Mouse (Mus musculus): ENCODE data around the gene Aak1.
"Not testable (repeated sequence)": the region's sequence is repeated elsewhere in the genome, so short reads cannot be mapped to it uniquely, and the experiment has no call there.

Aak1 gene

GRCm38 (mm10) chr6:86841949-86842348 lies 7.4 kb upstream of the Aak1 start:
- no peak for DNase-seq (ENCODE audit: inconsistent ontology term)

GRCm38 (mm10) chr6:86843636-86844035 lies 5.7 kb upstream of the Aak1 start:
- no peak for DNase-seq (ENCODE audit: inconsistent ontology term)

- no peak for DNase-seq (ENCODE audit: inconsistent ontology term)
Observed at GRCm38 (mm10) chr6:86846467-86846866, 2.9 kb upstream of the Aak1 start.

GRCm38 (mm10) chr6:86847816-86848215 lies 1.5 kb upstream of the Aak1 start:
- no peak for DNase-seq (ENCODE audit: inconsistent ontology term)

GRCm38 (mm10) chr6:86848580-86848914 lies 770 bp upstream of the Aak1 start:
- DNase-seq (ENCODE audit: inconsistent ontology term): no peak

- peak; percentile 60 for DNase-seq (ENCODE audit: inconsistent ontology term)
Observed at GRCm38 (mm10) chr6:86849692-86850445, 552 bp downstream of the Aak1 start.

GRCm38 (mm10) chr6:86850588-86850987 lies 1.3 kb downstream of the Aak1 start:
- DNase-seq (ENCODE audit: inconsistent ontology term): no peak

- peak; percentile 61 for DNase-seq (ENCODE audit: inconsistent ontology term)
Observed at GRCm38 (mm10) chr6:86851561-86851960, 2.2 kb downstream of the Aak1 start.

- no peak for DNase-seq (ENCODE audit: inconsistent ontology term)
Observed at GRCm38 (mm10) chr6:86853928-86854327, 4.6 kb downstream of the Aak1 start.

GRCm38 (mm10) chr6:86854941-86855340 lies 5.6 kb downstream of the Aak1 start:
- DNase-seq (ENCODE audit: inconsistent ontology term): no peak

GRCm38 (mm10) chr6:86858606-86859005 lies 9.3 kb downstream of the Aak1 start:
- DNase-seq (ENCODE audit: inconsistent ontology term): no peak

- no peak for DNase-seq (ENCODE audit: inconsistent ontology term)
Observed at GRCm38 (mm10) chr6:86860732-86861463, 11.6 kb downstream of the Aak1 start.

- DNase-seq (ENCODE audit: inconsistent ontology term): no peak
Observed at GRCm38 (mm10) chr6:86864358-86864757, 15.0 kb downstream of the Aak1 start.

- no peak for DNase-seq (ENCODE audit: inconsistent ontology term)
Observed at GRCm38 (mm10) chr6:86870335-86870734, 21.0 kb downstream of the Aak1 start.

- no peak for DNase-seq (ENCODE audit: inconsistent ontology term)
Observed at GRCm38 (mm10) chr6:86871783-86872182, 22.5 kb downstream of the Aak1 start.

- peak; percentile 56 for DNase-seq (ENCODE audit: inconsistent ontology term)
Observed at GRCm38 (mm10) chr6:86874711-86875375, 25.5 kb downstream of the Aak1 start.

- no peak for DNase-seq (ENCODE audit: inconsistent ontology term)
Observed at GRCm38 (mm10) chr6:86876451-86876850, 27.1 kb downstream of the Aak1 start.

GRCm38 (mm10) chr6:86878656-86879055 lies 29.3 kb downstream of the Aak1 start:
- DNase-seq (ENCODE audit: inconsistent ontology term): not testable (repeated sequence)

- peak; percentile 61 for DNase-seq (ENCODE audit: inconsistent ontology term)
Observed at GRCm38 (mm10) chr6:86879314-86879713, 30.0 kb downstream of the Aak1 start.

GRCm38 (mm10) chr6:86884230-86884629 lies 34.9 kb downstream of the Aak1 start:
- no peak for DNase-seq (ENCODE audit: inconsistent ontology term)

- DNase-seq (ENCODE audit: inconsistent ontology term): no peak
Observed at GRCm38 (mm10) chr6:86884746-86885145, 35.4 kb downstream of the Aak1 start.

GRCm38 (mm10) chr6:86885816-86886529 lies 36.7 kb downstream of the Aak1 start:
- no peak for DNase-seq (ENCODE audit: inconsistent ontology term)

Data from Muller cell, postnatal 12 days (primary cell).